Mouse (Mus musculus) naive thymus-derived CD4-positive, alpha-beta T cell, adult 2 months (primary cell): ENCODE measurements around the gene Dhodh.

ENCODE experiments used
- DNase-seq: peaks from one replicate; pipeline ENCODE4 v3.0.0-alpha.2; 2011; ENCODE audit warnings: low read depth

Gene Dhodh

GRCm38 (mm10) chr8:109585652-109586051 is 22.8 kb downstream of the Dhodh start:
- no peak for DNase-seq

GRCm38 (mm10) chr8:109584830-109585229 is 23.6 kb downstream of the Dhodh start:
- no peak for DNase-seq

GRCm38 (mm10) chr8:109584293-109584692 is 24.2 kb downstream of the Dhodh start:
- DNase-seq = no peak

- no peak for DNase-seq
Measured at GRCm38 (mm10) chr8:109578900-109579301, 29.6 kb downstream of the Dhodh start, which contains the start of gene Hp. Gene Hp (minus strand): TSS chr8:109579172.

GRCm38 (mm10) chr8:109576311-109576710 is 32.2 kb downstream of the Dhodh start:
- DNase-seq = no peak

GRCm38 (mm10) chr8:109571139-109571538 is 37.3 kb downstream of the Dhodh start:
- DNase-seq = no peak

- DNase-seq = peak; percentile 100
Measured at GRCm38 (mm10) chr8:109565498-109566333, 42.8 kb downstream of the Dhodh start, which contains the start of the genes Dhx38 and Txnl4b. Gene Dhx38 (minus strand): TSS chr8:109565861. Gene Txnl4b (plus strand): TSS chr8:109565892.

- no peak for DNase-seq
Measured at GRCm38 (mm10) chr8:109564766-109565165, 43.7 kb downstream of the Dhodh start.

- DNase-seq = no peak
Measured at GRCm38 (mm10) chr8:109563881-109564280, 44.6 kb downstream of the Dhodh start.

GRCm38 (mm10) chr8:109551663-109552062 is 56.8 kb downstream of the Dhodh start:
- DNase-seq = peak; percentile 25

GRCm38 (mm10) chr8:109544049-109544448 is 64.4 kb downstream of the Dhodh start:
- DNase-seq = no peak

GRCm38 (mm10) chr8:109542748-109543519 is 65.5 kb downstream of the Dhodh start:
- DNase-seq = no peak

- DNase-seq = no peak
Measured at GRCm38 (mm10) chr8:109542165-109542564, 66.3 kb downstream of the Dhodh start.
